Mouse (Mus musculus): ENCODE data around the gene Cldn24. TPM values are rescaled to one million over a fixed set of nuclear protein-coding genes. Genes with fewer than 3 reads are reported as not detected.

Gene Cldn24
- total and polyA plus RNA-seq, 3 experiments = not detected

DNA sequence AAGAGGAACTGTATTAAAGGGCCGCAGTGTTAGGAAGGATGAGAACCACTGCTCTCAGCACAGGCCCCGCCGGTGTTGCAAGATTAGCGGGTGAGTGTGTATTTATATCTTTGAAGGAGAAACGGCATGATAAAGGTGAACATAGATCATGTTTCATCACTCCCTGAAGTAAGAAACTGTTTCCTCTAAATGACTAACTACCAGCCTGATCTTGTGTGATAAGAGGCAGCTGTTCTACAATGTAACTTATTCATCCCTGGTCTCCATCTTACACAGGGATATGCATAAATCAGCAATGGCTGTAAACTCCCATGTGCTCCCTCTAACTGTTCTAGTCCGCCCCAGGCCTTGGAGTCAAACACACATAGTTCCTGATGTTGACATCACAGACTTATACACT lies 22.5 kb upstream of the Cldn24 start (continued):
- no peak for TF ChIP-seq MAFK (IDR thresholded peaks at IDR 0.05; ENCODE audit: borderline replicate concordance, low read depth, low read length)

DNA sequence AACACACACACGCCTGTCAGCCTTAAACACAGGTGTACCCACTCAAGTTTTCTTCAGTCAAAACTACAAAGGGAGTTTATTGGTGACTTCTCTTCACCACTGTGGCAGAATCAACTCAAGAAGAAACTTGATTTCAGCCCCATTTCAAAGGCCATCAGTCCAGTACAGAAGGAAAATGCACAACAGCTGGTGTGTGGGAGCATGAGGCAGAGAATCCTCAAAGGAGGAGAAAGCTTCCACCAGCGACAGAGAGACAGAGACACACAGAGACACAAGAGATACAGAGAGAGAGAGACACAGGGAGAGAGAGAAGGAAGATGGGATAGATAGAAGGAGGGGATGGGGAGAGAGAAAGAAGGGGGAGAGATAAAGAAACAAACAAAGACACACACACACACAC lies 19.6 kb upstream of the Cldn24 start:
- TF ChIP-seq CHD1 (IDR thresholded peaks at IDR 0.05; ENCODE audit: low read depth, low read length) = no peak
- no peaks in the 10 kb centered on the region for H3K79me2 ChIP-seq (ENCODE audit: control insufficient read depth, insufficient read depth, low read length, poor library complexity)
- DNase-seq (ENCODE audit: low read depth, low spot score) = no peak
- peaks cover 0 to 7% of the 10 kb centered on the region in 2 experiments; a peak in 2 of 4 replicates for H3K36me3 ChIP-seq (ENCODE audit: control insufficient read depth in 1 of 2, insufficient read depth in 2 of 2, low read length in 2 of 2)
- H3K9me3 ChIP-seq (replicated peaks; ENCODE audit: insufficient read depth, low read length) = no peaks in the 10 kb centered on the region
- H3K4me1 ChIP-seq (ENCODE audit: control insufficient read depth in 1 of 2, insufficient read depth in 2 of 2, low read length in 2 of 2) = peaks cover 5 to 6% of the 10 kb centered on the region in 2 experiments
- no peak overlapping the region for H3K27ac ChIP-seq (ENCODE audit: control insufficient read depth, low read depth, low read length)
- H3K4me3 ChIP-seq (ENCODE audit: control insufficient read depth in 1 of 2, insufficient read depth in 1 of 2, low read depth in 2 of 2, low read length in 2 of 2) = no peak overlapping the region
- no peaks in the 10 kb centered on the region for H3K27me3 ChIP-seq (ENCODE audit: control insufficient read depth in 1 of 2, insufficient read depth in 2 of 2, low read length in 2 of 2)
- H3K9ac ChIP-seq (ENCODE audit: control insufficient read depth, low read depth, low read length, poor library complexity, severe bottlenecking) = no peak overlapping the region

DNA sequence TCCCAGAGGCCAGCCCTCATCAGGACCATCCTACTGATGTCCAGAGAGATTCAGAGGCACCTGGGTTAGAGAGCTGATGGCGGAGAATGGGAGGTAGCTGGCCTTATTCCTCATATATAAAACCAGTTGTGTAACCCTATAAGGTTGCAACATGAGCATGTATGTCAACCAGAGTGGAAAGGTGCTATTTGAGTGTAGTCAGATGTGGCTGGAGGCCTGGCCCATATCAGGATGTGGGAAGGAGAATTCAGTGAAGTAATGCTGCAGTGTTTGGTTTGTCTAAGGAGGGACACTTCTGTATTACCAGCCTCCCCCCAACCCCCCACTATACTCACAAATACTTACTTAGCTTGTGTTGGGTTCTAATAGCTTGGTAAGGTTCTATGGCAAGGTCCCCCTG lies 17.7 kb upstream of the Cldn24 start:
- TF ChIP-seq GATA1 (IDR thresholded peaks at IDR 0.05; ENCODE audit: low read depth, low read length) = no peak
- no peak for TF ChIP-seq CTCF (IDR thresholded peaks at IDR 0.05 in 2 of 3, conservative IDR thresholded peaks at IDR 0.05 in 1 of 3; ENCODE audit: control insufficient read depth in 1 of 3, insufficient read depth in 1 of 3, low read depth in 2 of 3, low read length in 3 of 3, poor library complexity in 1 of 3, severe bottlenecking in 1 of 3)
- TF ChIP-seq NRF1 (IDR thresholded peaks at IDR 0.05; ENCODE audit: insufficient read depth, low read depth, low read length, poor library complexity, severe bottlenecking) = no peak
- Histone ChIP-seq H3K27ac (ENCODE audit: control insufficient read depth, low read depth, low read length) (no peak overlapping the region), H3K79me2 (ENCODE audit: control insufficient read depth, insufficient read depth, low read length, poor library complexity) (no peaks in the 10 kb centered on the region), H3K9ac (ENCODE audit: control insufficient read depth, low read depth, low read length, poor library complexity, severe bottlenecking) (no peak overlapping the region), H3K27me3 (ENCODE audit: control insufficient read depth in 1 of 2, insufficient read depth in 2 of 2, low read length in 2 of 2) (no peaks in the 10 kb centered on the region), H3K36me3 (ENCODE audit: control insufficient read depth in 1 of 2, insufficient read depth in 2 of 2, low read length in 2 of 2) (peaks cover 0 to 2% of the 10 kb centered on the region in 2 experiments; a peak in 2 of 4 replicates), H3K4me3 (ENCODE audit: control insufficient read depth in 1 of 2, insufficient read depth in 1 of 2, low read depth in 2 of 2, low read length in 2 of 2) (no peak overlapping the region), H3K4me1 (ENCODE audit: control insufficient read depth in 1 of 2, insufficient read depth in 2 of 2, low read length in 2 of 2) (peaks cover 0 to 2% of the 10 kb centered on the region in 2 experiments; a peak in 1 of 4 replicates), H3K9me3 (replicated peaks; ENCODE audit: insufficient read depth, low read length) (no peaks in the 10 kb centered on the region)
- no peak for DNase-seq (ENCODE audit: low read depth, low spot score)

DNA sequence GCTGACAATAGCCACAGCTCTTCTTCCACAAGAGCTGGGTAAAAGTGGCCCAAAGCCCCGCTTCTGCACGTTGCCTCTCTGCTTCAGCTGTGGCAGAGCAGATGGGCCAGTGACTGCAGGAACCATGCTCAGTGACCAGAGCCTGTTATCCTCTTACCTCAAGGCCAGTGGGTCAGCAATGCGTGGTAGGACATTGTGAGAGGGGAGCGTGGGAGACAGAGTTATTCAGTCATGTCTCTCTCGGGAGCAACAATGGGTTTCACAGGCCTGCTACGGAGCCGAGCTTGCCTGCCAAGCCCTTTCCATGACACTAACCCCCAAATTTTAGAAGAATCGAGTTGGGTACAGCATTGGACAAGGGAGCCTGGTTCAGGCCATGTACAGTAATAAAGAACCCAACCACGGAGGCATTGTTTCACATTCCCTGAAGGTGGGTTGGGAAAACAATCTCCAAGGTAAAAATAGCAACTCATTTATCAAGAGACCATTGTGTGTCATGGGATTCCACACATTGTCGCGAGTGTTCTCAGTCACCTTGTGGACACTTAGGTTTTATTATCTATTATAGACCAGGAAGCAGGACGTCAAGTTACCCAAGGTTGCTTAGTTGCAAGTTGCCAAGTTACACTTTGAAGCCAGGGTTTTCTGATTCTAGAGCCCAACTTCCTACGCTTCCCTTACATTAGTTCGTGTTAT lies 11.8 kb upstream of the Cldn24 start:
- Histone ChIP-seq H3K9ac (ENCODE audit: control insufficient read depth, low read depth, low read length, poor library complexity, severe bottlenecking) (no peak overlapping the region), H3K4me1 (ENCODE audit: control insufficient read depth in 1 of 2, insufficient read depth in 2 of 2, low read length in 2 of 2) (no peaks in the 10 kb centered on the region), H3K27me3 (ENCODE audit: control insufficient read depth in 1 of 2, insufficient read depth in 2 of 2, low read length in 2 of 2) (no peaks in the 10 kb centered on the region), H3K36me3 (ENCODE audit: control insufficient read depth in 1 of 2, insufficient read depth in 2 of 2, low read length in 2 of 2) (no peaks in the 10 kb centered on the region), H3K9me3 (replicated peaks; ENCODE audit: insufficient read depth, low read length) (no peaks in the 10 kb centered on the region), H3K4me3 (ENCODE audit: control insufficient read depth in 1 of 2, insufficient read depth in 1 of 2, low read depth in 2 of 2, low read length in 2 of 2) (no peak overlapping the region), H3K79me2 (ENCODE audit: control insufficient read depth, insufficient read depth, low read length, poor library complexity) (no peaks in the 10 kb centered on the region), H3K27ac (ENCODE audit: control insufficient read depth, low read depth, low read length) (no peak overlapping the region)
- no peak for DNase-seq (ENCODE audit: low read depth, low spot score)
- TF ChIP-seq MEF2A (IDR thresholded peaks at IDR 0.05; ENCODE audit: extremely low read depth, insufficient replicate concordance, low read depth, low read length, poor library complexity, severe bottlenecking) (no peak), TBP (IDR thresholded peaks at IDR 0.05; ENCODE audit: low read depth, low read length) (no peak), TCF12 (IDR thresholded peaks at IDR 0.05; ENCODE audit: low read depth, low read length) (no peak), POLR2A (IDR thresholded peaks at IDR 0.05; ENCODE audit: control insufficient read depth in 1 of 2, insufficient read depth in 1 of 2, low read depth in 1 of 2, low read length in 2 of 2, poor library complexity in 1 of 2) (no peak), POLR2AphosphoS2 (IDR thresholded peaks at IDR 0.05; ENCODE audit: low read length) (no peak), GATA1 (IDR thresholded peaks at IDR 0.05; ENCODE audit: low read depth, low read length) (no peak), E2F4 (IDR thresholded peaks at IDR 0.05; ENCODE audit: borderline replicate concordance, low read depth, low read length) (no peak), CHD2 (IDR thresholded peaks at IDR 0.05; ENCODE audit: low read length) (no peak), BHLHE40 (IDR thresholded peaks at IDR 0.05; ENCODE audit: borderline replicate concordance, low read depth, low read length) (no peak), TAL1 (IDR thresholded peaks at IDR 0.05; ENCODE audit: low read length) (no peak), SIN3A (IDR thresholded peaks at IDR 0.05; ENCODE audit: low read length) (no peak), USF2 (IDR thresholded peaks at IDR 0.05; ENCODE audit: borderline replicate concordance in 1 of 2, insufficient read depth in 1 of 2, low read depth in 1 of 2, low read length in 2 of 2) (no peak)
